Mouse (Mus musculus) myocyte (in vitro differentiated cells): ENCODE results near the gene Tas2r140.

ENCODE experiments used
- E2F4 ChIP-seq: IDR thresholded peaks from one replicate; pipeline ENCODE4 v1.6.1; 2011; ENCODE audit warnings: mild to moderate bottlenecking, control low read depth, moderate library complexity; ENCODE audit not compliant: insufficient read depth
- MAX ChIP-seq: IDR thresholded peaks from one replicate; pipeline ENCODE4 v1.6.1; 2011; ENCODE audit warnings: low read depth, mild to moderate bottlenecking, control low read depth
- MYOD1 ChIP-seq, 3 experiments: IDR thresholded peaks; one replicate each; pipeline ENCODE4 v1.6.1; 2011; ENCODE audit warnings: control low read depth in 2 of 3, low read depth in 2 of 3, mild to moderate bottlenecking in 2 of 3, moderate library complexity in 1 of 3; ENCODE audit not compliant: insufficient read length in 2 of 3, control insufficient read depth in 1 of 3
- POLR2A ChIP-seq: IDR thresholded peaks from one replicate; pipeline ENCODE4 v1.6.1; 2011; ENCODE audit warnings: low read depth, mild to moderate bottlenecking, control low read depth, moderate library complexity; ENCODE audit not compliant: insufficient read length
- POLR2AphosphoS2 ChIP-seq: IDR thresholded peaks from one replicate; pipeline ENCODE4 v1.6.1; 2011; ENCODE audit warnings: low read depth, control low read depth; ENCODE audit not compliant: insufficient read length
- TCF12 ChIP-seq: IDR thresholded peaks from one replicate; pipeline ENCODE4 v1.6.1; 2011; ENCODE audit warnings: mild to moderate bottlenecking, control low read depth; ENCODE audit not compliant: poor library complexity, insufficient read depth, severe bottlenecking
- USF1 ChIP-seq: IDR thresholded peaks from one replicate; pipeline ENCODE4 v1.6.1; 2011; ENCODE audit warnings: low read depth, mild to moderate bottlenecking, control low read depth, moderate library complexity

DNA sequence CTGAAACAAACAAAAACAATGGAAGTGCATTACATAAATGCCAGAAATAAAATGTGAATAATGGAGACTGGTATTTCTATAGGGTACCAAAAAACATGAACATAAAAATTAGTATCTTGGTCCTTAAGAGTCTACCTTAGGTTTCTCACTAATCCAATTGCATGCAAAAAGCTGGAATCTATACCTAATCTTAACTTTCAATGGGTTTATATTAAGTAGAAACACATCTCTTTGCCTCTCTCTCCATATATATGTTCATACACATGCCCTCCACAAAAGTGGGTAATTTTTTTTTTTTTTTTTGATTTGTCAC lies 48.9 kb upstream of the Tas2r140 start, which contains the start of gene Smim10l1:
- TF ChIP-seq POLR2A (no peak), E2F4 (no peak), TCF12 (no peak), USF1 (no peak), MAX (no peak), MYOD1 (IDR thresholded peaks at IDR 0.05; ENCODE audit: control insufficient read depth in 1 of 3, insufficient read length in 2 of 3, low read depth in 2 of 3) (no peak), POLR2AphosphoS2 (no peak)
